Mouse (Mus musculus) bone marrow, adult 2 months (tissue): ENCODE measurements around the gene Wdr81. TPM values are rescaled to one million over a fixed set of nuclear protein-coding genes. Genes with fewer than 3 reads are reported as not detected.
A peak's percentile ranks its signal among the peaks of the same experiment; 100 is the strongest.
"Not testable (repeated sequence)": the region's sequence is repeated elsewhere in the genome, so short reads cannot be mapped to it uniquely, and the experiment has no call there.

Source experiments
- H3K27ac ChIP-seq: fragments of 200-500 bp; 2 replicates; pipeline ENCODE4 v1.5.1; 2012; ENCODE audit warnings: low read depth, mild to moderate bottlenecking, control low read depth, inconsistent platforms, low read length; ENCODE audit not compliant: control insufficient read depth, poor library complexity, insufficient read depth
- H3K4me1 ChIP-seq: fragments of 200-500 bp; 2 replicates; pipeline ENCODE4 v1.6.1; 2011; ENCODE audit warnings: low read length; ENCODE audit not compliant: control insufficient read depth, insufficient read depth
- H3K4me3 ChIP-seq: fragments of 200-500 bp; replicated peaks from 2 replicates; pipeline ENCODE3; 2011; ENCODE audit warnings: mild to moderate bottlenecking, low read depth, low read length, control low read depth; ENCODE audit not compliant: control insufficient read depth
- CTCF ChIP-seq: fragments of 200-500 bp; IDR thresholded peaks from 2 replicates; pipeline ENCODE4 v1.5.1; 2011; ENCODE audit warnings: low read length, control low read depth; ENCODE audit not compliant: control insufficient read depth, insufficient read depth
- POLR2A ChIP-seq: fragments of 200-500 bp; IDR thresholded peaks from 2 replicates; pipeline ENCODE4 v1.6.1; 2011; ENCODE audit warnings: low read depth, mild to moderate bottlenecking, control low read depth, low read length, borderline replicate concordance; ENCODE audit not compliant: control insufficient read depth
- WGBS: fragments of 180-500 bp; shearing (Covaris S2); methylation state at CpG from one replicate; pipeline ENCODE4 v1.1.7; 2018; 5-methylcytosine and 5-hydroxymethylcytosine counted together
- polyA plus RNA-seq: library from polyadenylated mRNA; stranded (reverse); fragments of >200 nt; gene quantifications from 2 replicates; pipeline ENCODE4 v1.2.4, GENCODE M21; 2011; ENCODE audit warnings: low replicate concordance; ENCODE audit not compliant: missing spikeins, insufficient read depth, insufficient read length

Wdr81 gene
- polyA plus RNA-seq, 1 experiment, result 33.5 TPM

DNA sequence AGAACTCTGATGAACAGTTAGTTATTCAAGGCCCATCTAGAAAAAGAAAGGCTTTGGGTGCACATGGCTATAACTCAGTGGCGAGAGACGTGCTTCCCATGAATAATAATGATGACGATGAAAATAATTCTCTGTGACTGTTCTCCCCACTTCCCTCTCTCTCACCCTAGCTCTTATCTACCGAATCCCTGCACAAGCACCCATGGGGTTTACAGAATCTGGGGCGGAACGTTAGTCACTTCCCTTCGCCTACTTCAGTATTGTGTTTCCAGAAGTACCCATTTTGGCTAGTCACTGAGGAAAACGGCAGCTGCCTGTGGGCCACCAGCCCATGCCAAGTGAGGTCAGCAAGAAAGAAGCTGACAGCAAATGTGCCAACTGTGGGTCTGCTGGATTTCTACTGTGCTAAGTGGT lies 4.1 kb upstream of the Wdr81 start:
- H3K4me1 ChIP-seq, result peaks cover 12% of the 10 kb centered on the region
- TF ChIP-seq POLR2A (no peak), CTCF (no peak)
- WGBS, result 6% methylated on average over 8 of the region's 8 CpGs
- H3K4me3 ChIP-seq, result no peak overlapping the region
- peak overlapping the region; percentile 92; the same call in 1 of the 2 replicates for H3K27ac ChIP-seq

DNA sequence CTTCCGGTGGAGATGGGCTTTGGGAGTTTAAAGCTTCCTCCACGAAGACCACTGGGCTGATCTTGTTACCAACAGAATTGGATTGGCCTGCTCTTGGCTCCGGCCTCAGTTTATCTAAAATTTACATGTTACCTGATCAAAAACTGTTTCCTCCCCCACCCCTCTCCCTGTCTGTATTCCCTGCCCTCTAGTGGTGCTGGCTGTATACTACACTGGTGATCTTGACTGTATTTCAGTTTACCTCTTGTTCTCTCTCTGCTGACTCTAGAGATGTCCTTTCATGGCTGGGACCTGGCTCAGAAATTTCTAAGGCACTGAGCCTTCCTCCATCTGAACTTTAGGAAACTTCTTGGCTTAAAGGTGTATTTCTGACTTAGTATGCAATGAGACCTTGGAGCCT lies 3.7 kb upstream of the Wdr81 start:
- Histone ChIP-seq H3K4me3 (no peak overlapping the region), H3K4me1 (peaks cover 14% of the 10 kb centered on the region), H3K27ac (peak overlapping the region; percentile 92; the same call in 1 of the 2 replicates)
- 23% methylated on average over 3 of the region's 3 CpGs for WGBS
- TF ChIP-seq POLR2A (no peak), CTCF (peak; percentile 30; the same call in 1 of the 2 replicates)

DNA sequence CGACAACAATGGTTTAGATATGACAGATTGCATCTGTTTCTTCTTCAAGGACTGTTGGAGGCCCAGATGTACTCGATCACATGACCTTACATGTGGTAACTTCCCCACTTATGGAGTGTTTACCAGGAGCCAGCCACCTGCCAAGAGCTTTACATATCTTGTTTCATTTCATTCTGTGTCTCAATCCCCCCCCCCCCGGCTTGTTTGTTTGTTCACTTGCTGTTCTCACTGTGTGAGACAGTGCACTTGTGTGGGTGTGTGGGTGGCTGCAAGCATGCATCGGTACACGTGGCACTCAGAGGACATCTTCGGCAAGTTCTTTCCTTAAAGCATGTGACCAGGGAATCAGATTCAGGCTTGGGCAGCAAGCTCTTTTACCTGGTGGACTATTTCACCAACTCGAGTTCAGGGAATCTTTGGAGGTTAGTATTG lies 1.9 kb upstream of the Wdr81 start:
- Histone ChIP-seq H3K4me3 (no peak overlapping the region), H3K4me1 (peaks cover 14% of the 10 kb centered on the region), H3K27ac (peak overlapping the region; percentile 2; the same call in 1 of the 2 replicates)
- WGBS, result 50% methylated on average over 7 of the region's 7 CpGs
- TF ChIP-seq CTCF (no peak), POLR2A (no peak)

DNA sequence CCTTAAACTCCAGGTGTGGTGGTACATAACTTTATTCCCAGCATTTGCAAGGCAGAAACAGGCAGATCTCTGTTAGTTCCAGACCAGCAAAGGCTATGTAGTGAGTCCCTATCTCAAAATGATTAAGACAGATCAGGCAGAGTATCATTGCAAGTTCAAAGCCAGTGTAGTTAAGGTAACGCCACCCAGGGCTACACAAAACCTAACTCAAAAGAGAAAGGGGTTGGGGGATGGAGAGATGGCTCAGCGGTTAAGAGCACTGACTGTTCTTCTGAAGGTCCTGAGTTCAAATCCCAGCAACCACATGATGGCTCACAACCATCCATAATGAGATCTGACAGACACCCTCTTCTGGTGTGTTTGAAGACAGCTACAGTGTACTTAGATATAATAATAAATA lies 1.5 kb upstream of the Wdr81 start:
- 85% methylated on average over 2 of the region's 2 CpGs for WGBS
- Histone ChIP-seq H3K4me1 (peaks cover 14% of the 10 kb centered on the region), H3K27ac (peak overlapping the region; percentile 35; the same call in 1 of the 2 replicates)
- not testable (repeated sequence) for H3K4me3 ChIP-seq

GRCm38 (mm10) chr11:75455041-75455736 lies 672 bp upstream of the Wdr81 start:
- Histone ChIP-seq H3K4me1 (peaks cover 16% of the 10 kb centered on the region), H3K27ac (peak overlapping the region; percentile 66), H3K4me3 (no peak overlapping the region)
- WGBS, result 34% methylated on average over 10 of the region's 10 CpGs
- TF ChIP-seq POLR2A (no peak), CTCF (no peak)

DNA sequence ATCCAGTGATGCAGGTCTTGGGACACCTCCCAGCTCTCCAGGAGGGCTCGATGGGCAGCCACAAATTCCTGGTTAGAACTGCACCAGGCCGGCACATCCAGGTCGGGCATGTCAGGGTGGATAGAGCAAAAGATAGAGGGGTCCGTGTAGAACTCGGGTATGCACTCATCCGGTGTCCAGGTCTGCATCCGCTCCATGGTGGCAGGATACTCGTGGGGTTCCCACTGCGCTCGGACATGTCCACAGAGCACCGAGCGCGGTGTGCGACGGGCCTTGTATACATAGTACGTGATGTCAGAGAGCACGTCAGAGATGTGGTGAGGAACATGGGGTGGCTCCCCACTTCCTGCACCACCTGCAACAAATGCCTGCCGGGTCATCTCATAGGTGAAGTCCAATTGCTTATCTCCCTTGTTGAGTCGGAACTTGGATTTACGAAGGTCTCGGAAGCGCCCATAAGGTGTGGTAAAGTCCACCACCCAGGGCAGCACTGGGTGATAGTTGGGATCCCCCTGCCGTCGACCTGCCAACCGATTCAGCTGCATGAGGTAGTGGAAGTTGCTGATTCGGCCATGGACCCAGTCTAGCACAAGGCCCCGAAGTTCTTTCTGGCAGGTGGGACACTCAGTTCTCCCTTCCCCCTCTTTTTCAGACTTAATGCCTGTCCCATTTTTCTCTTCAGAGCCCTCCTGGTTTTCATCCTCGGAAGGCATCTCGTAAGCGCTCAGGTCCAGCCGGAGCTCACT lies 1.5 kb downstream of the Wdr81 start:
- TF ChIP-seq POLR2A, result no peak
- no peak for TF ChIP-seq CTCF
- Histone ChIP-seq H3K4me1 (peaks cover 12% of the 10 kb centered on the region), H3K27ac (no peak overlapping the region), H3K4me3 (no peak overlapping the region)
- WGBS, result 91% methylated on average over 31 of the region's 31 CpGs

DNA sequence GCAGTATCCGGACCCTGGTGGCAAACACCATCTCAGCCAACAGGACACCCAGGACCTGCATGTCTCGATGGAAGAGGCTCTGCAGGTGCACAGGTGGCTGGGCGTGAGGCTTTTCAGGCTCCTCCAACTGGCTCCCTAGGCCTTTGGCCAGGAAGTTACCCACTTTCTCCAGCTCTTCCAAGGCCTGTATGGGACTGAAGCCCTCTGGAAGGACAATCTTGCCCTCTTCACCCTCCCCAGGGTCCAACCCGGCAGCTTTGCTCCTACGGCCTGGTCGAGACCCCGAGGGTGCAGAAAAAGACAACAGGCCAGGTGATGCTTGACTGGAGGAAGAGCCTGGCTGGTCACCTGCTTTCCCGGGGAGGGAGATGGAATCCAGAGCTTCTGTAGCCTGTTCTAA lies 2.4 kb downstream of the Wdr81 start:
- TF ChIP-seq POLR2A, result no peak
- TF ChIP-seq CTCF, result no peak
- WGBS, result 91% methylated on average over 8 of the region's 8 CpGs
- Histone ChIP-seq H3K27ac (no peak overlapping the region), H3K4me3 (no peak overlapping the region), H3K4me1 (peaks cover 11% of the 10 kb centered on the region)

GRCm38 (mm10) chr11:75450936-75451335 lies 3.6 kb downstream of the Wdr81 start:
- peak; percentile 69; the same call in 1 of the 2 replicates for TF ChIP-seq POLR2A
- no peak for TF ChIP-seq CTCF
- 67% methylated on average over 15 of the region's 15 CpGs for WGBS
- H3K4me1 ChIP-seq, result peaks cover 8% of the 10 kb centered on the region
- H3K27ac ChIP-seq, result peak overlapping the region; percentile 90
- H3K4me3 ChIP-seq, result peak overlapping the region; percentile 66
